Mouse (Mus musculus): Measurements from ENCODE around the gene Igf1r. TPM values are rescaled to one million over a fixed set of nuclear protein-coding genes. Genes with fewer than 3 reads are reported as not detected.

Igf1r gene
- total RNA-seq, 1 experiment, result 23.5 TPM

- in situ Hi-C loops (cut with MboI; ENCODE audit: low sequenced_read_pairs in 2 of 2, unreplicated experiment in 2 of 2), result no loop called here
- TF ChIP-seq MAFK (IDR thresholded peaks at IDR 0.05; ENCODE audit: insufficient read depth, low read depth, low read length) (no peak), ZC3H11A (IDR thresholded peaks at IDR 0.05; ENCODE audit: borderline replicate concordance, low read depth, low read length) (no peak), CHD2 (IDR thresholded peaks at IDR 0.05; ENCODE audit: low read depth, low read length) (no peak), HCFC1 (IDR thresholded peaks at IDR 0.05; ENCODE audit: borderline replicate concordance, insufficient read depth, low read length) (no peak), ZNF384 (IDR thresholded peaks at IDR 0.05; ENCODE audit: low read depth, low read length) (no peak)
- Histone ChIP-seq H3K9ac (ENCODE audit: insufficient read depth, low read depth, low read length, poor library complexity, severe bottlenecking) (no peak overlapping the region), H3K27ac (ENCODE audit: insufficient read depth, low read depth, low read length, poor library complexity, severe bottlenecking) (no peak overlapping the region), H3K4me1 (ENCODE audit: control insufficient read depth in 2 of 2, insufficient read depth in 2 of 2, low read length in 2 of 2, poor library complexity in 1 of 2) (peaks cover 0 to 10% of the 10 kb centered on the region in 2 experiments; a peak in 1 of 4 replicates), H3K9me3 (ENCODE audit: control insufficient read depth, insufficient read depth, low read depth, low read length) (no peaks in the 10 kb centered on the region), H3K4me3 (ENCODE audit: insufficient read depth in 1 of 2, low read depth in 1 of 2, low read length in 2 of 2, poor library complexity in 1 of 2, severe bottlenecking in 1 of 2) (no peak overlapping the region), H3K36me3 (ENCODE audit: control insufficient read depth, insufficient read depth, low read length, poor library complexity, severe bottlenecking) (no peaks in the 10 kb centered on the region)
- no peak for DNase-seq (ENCODE audit: low read depth, low spot score)
These were observed 286.7 kb downstream of the Igf1r start for GRCm38 (mm10) chr7:68239220-68239827.

GRCm38 (mm10) chr7:68241205-68241604 is 288.6 kb downstream of the Igf1r start:
- no peak overlapping the region for H3K27ac ChIP-seq (ENCODE audit: insufficient read depth, low read depth, low read length, poor library complexity, severe bottlenecking)
- DNase-seq (ENCODE audit: low read depth, low spot score), result no peak
- H3K36me3 ChIP-seq (ENCODE audit: control insufficient read depth, insufficient read depth, low read length, poor library complexity, severe bottlenecking), result no peaks in the 10 kb centered on the region
- in situ Hi-C loops (cut with MboI; ENCODE audit: low sequenced_read_pairs in 2 of 2, unreplicated experiment in 2 of 2), result no loop called here
- H3K9ac ChIP-seq (ENCODE audit: insufficient read depth, low read depth, low read length, poor library complexity, severe bottlenecking), result no peak overlapping the region
- H3K9me3 ChIP-seq (ENCODE audit: control insufficient read depth, insufficient read depth, low read depth, low read length), result no peaks in the 10 kb centered on the region
- no peak for TF ChIP-seq MAFK (IDR thresholded peaks at IDR 0.05; ENCODE audit: insufficient read depth, low read depth, low read length)
- TF ChIP-seq ZNF384 (IDR thresholded peaks at IDR 0.05; ENCODE audit: low read depth, low read length), result no peak
- no peak for TF ChIP-seq HCFC1 (IDR thresholded peaks at IDR 0.05; ENCODE audit: borderline replicate concordance, insufficient read depth, low read length)
- TF ChIP-seq CHD2 (IDR thresholded peaks at IDR 0.05; ENCODE audit: low read depth, low read length), result no peak
- TF ChIP-seq ZC3H11A (IDR thresholded peaks at IDR 0.05; ENCODE audit: borderline replicate concordance, low read depth, low read length), result no peak
- peaks cover 0 to 14% of the 10 kb centered on the region in 2 experiments; a peak in 2 of 4 replicates for H3K4me1 ChIP-seq (ENCODE audit: control insufficient read depth in 2 of 2, insufficient read depth in 2 of 2, low read length in 2 of 2, poor library complexity in 1 of 2)
- H3K4me3 ChIP-seq (ENCODE audit: insufficient read depth in 1 of 2, low read depth in 1 of 2, low read length in 2 of 2, poor library complexity in 1 of 2, severe bottlenecking in 1 of 2), result no peak overlapping the region

- H3K4me3 ChIP-seq (ENCODE audit: insufficient read depth in 1 of 2, low read depth in 1 of 2, low read length in 2 of 2, poor library complexity in 1 of 2, severe bottlenecking in 1 of 2), result no peak overlapping the region
- no peaks in the 10 kb centered on the region for H3K36me3 ChIP-seq (ENCODE audit: control insufficient read depth, insufficient read depth, low read length, poor library complexity, severe bottlenecking)
- H3K27ac ChIP-seq (ENCODE audit: insufficient read depth, low read depth, low read length, poor library complexity, severe bottlenecking), result no peak overlapping the region
- no peak overlapping the region for H3K9ac ChIP-seq (ENCODE audit: insufficient read depth, low read depth, low read length, poor library complexity, severe bottlenecking)
- H3K4me1 ChIP-seq (ENCODE audit: control insufficient read depth in 2 of 2, insufficient read depth in 2 of 2, low read length in 2 of 2, poor library complexity in 1 of 2), result peaks cover 0 to 9% of the 10 kb centered on the region in 2 experiments; a peak in 2 of 4 replicates
- no peak for DNase-seq (ENCODE audit: low read depth, low spot score)
- TF ChIP-seq HCFC1 (IDR thresholded peaks at IDR 0.05; ENCODE audit: borderline replicate concordance, insufficient read depth, low read length), result no peak
- no peak for TF ChIP-seq CHD2 (IDR thresholded peaks at IDR 0.05; ENCODE audit: low read depth, low read length)
- TF ChIP-seq ZNF384 (IDR thresholded peaks at IDR 0.05; ENCODE audit: low read depth, low read length), result no peak
- TF ChIP-seq ZC3H11A (IDR thresholded peaks at IDR 0.05; ENCODE audit: borderline replicate concordance, low read depth, low read length), result no peak
- no peak for TF ChIP-seq MAFK (IDR thresholded peaks at IDR 0.05; ENCODE audit: insufficient read depth, low read depth, low read length)
- H3K9me3 ChIP-seq (ENCODE audit: control insufficient read depth, insufficient read depth, low read depth, low read length), result no peaks in the 10 kb centered on the region
- in situ Hi-C loops (cut with MboI; ENCODE audit: low sequenced_read_pairs in 2 of 2, unreplicated experiment in 2 of 2), result no loop called here
These were observed 293.1 kb downstream of the Igf1r start for GRCm38 (mm10) chr7:68245681-68246080.

DNA sequence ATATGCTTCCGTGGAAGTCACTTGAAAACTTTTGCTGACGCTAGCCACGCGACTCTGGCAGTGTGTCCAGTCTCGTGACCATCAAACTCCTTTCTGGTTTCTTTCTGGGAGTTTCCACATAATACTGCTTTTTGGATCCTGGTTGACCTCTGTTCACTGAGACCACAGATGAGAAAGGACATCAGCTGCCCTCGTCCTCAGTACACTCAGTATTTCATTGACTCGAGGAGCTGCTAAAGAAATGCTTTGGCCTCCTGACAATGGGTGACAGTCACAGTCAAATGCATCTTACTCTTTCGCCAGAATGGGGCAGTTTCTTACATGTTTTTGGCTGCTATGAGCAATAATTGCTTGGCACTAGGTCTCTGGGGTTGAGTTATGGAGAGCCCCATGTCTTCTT is 293.6 kb downstream of the Igf1r start:
- H3K9me3 ChIP-seq (ENCODE audit: control insufficient read depth, insufficient read depth, low read depth, low read length), result no peaks in the 10 kb centered on the region
- no peak for TF ChIP-seq ZC3H11A (IDR thresholded peaks at IDR 0.05; ENCODE audit: borderline replicate concordance, low read depth, low read length)
- no peak for TF ChIP-seq MAFK (IDR thresholded peaks at IDR 0.05; ENCODE audit: insufficient read depth, low read depth, low read length)
- TF ChIP-seq CHD2 (IDR thresholded peaks at IDR 0.05; ENCODE audit: low read depth, low read length), result no peak
- no peak for TF ChIP-seq ZNF384 (IDR thresholded peaks at IDR 0.05; ENCODE audit: low read depth, low read length)
- TF ChIP-seq HCFC1 (IDR thresholded peaks at IDR 0.05; ENCODE audit: borderline replicate concordance, insufficient read depth, low read length), result no peak
- H3K27ac ChIP-seq (ENCODE audit: insufficient read depth, low read depth, low read length, poor library complexity, severe bottlenecking), result no peak overlapping the region
- peaks cover 0 to 9% of the 10 kb centered on the region in 2 experiments; a peak in 2 of 4 replicates for H3K4me1 ChIP-seq (ENCODE audit: control insufficient read depth in 2 of 2, insufficient read depth in 2 of 2, low read length in 2 of 2, poor library complexity in 1 of 2)
- H3K4me3 ChIP-seq (ENCODE audit: insufficient read depth in 1 of 2, low read depth in 1 of 2, low read length in 2 of 2, poor library complexity in 1 of 2, severe bottlenecking in 1 of 2), result no peak overlapping the region
- H3K36me3 ChIP-seq (ENCODE audit: control insufficient read depth, insufficient read depth, low read length, poor library complexity, severe bottlenecking), result no peaks in the 10 kb centered on the region
- in situ Hi-C loops (cut with MboI; ENCODE audit: low sequenced_read_pairs in 2 of 2, unreplicated experiment in 2 of 2), result no loop called here
- DNase-seq (ENCODE audit: low read depth, low spot score), result no peak
- no peak overlapping the region for H3K9ac ChIP-seq (ENCODE audit: insufficient read depth, low read depth, low read length, poor library complexity, severe bottlenecking)
